Mouse (Mus musculus): ENCODE results near the gene Prkar1b.

DNA sequence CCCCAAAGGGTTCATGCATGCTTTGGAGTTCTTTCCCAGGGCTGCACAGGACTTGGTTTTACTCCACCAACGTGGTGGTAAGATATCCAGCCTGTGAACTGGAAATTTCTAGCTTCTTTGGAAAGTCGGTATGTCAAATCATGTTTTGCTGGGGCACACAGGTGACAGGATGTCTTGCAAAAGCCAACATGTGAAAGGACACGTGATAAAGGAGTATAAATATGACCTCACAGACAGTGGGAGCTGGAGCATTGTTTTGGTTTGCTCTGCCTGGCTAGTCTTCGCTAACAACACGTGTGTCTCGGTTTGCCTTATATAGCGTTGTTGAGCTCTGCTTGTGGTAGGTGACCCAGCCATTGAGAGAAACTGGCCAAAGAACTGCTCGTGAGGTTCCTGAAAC is 15.3 kb downstream of the Prkar1b start:
- no peak for TF ChIP-seq CTCF (IDR thresholded peaks at IDR 0.05; ENCODE audit: low read depth, low read length)
- TF ChIP-seq POLR2A (IDR thresholded peaks at IDR 0.05; ENCODE audit: extremely low read depth, insufficient read depth, low read length) = no peak

All from liver, adult 2 months (tissue).